Mouse (Mus musculus): ENCODE data around the gene Pkd1l1.

The Pkd1l1 gene

GRCm38 (mm10) chr11:8973166-8973565, at the start of gene Pkd1l1:
Gene Pkd1l1 (minus strand): TSS chr11:8973266.
- no peak for DNase-seq (ENCODE audit: low spot score)

GRCm38 (mm10) chr11:9020207-9020606, 47.1 kb upstream of the Pkd1l1 start:
- DNase-seq (ENCODE audit: low spot score): no peak

GRCm38 (mm10) chr11:9018491-9019267, 45.6 kb upstream of the Pkd1l1 start:
- DNase-seq (ENCODE audit: low spot score): no peak

- no peak for DNase-seq (ENCODE audit: low spot score)
Observed at GRCm38 (mm10) chr11:9014740-9015139, 41.7 kb upstream of the Pkd1l1 start.

DNA sequence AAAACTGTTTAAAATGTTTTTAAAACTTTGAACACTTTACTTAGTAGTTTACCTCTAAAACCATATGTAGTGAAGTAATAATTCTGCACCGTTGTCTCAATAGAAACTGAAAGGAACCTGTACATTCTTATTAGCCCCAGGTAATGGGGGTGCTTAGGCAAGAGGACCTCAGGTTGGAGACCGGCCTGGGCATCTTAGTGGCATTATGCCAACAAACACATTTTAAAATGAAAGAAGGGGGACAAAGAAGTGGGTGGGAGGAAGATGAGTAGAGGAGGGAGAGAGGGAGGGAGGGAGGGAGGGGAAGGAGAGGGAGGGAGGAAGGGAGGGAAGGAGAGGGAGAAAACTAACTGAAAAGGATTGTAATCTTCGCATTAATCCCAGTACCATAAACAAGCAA, 38.3 kb upstream of the Pkd1l1 start:
- DNase-seq (ENCODE audit: low spot score): peak; percentile 60

DNA sequence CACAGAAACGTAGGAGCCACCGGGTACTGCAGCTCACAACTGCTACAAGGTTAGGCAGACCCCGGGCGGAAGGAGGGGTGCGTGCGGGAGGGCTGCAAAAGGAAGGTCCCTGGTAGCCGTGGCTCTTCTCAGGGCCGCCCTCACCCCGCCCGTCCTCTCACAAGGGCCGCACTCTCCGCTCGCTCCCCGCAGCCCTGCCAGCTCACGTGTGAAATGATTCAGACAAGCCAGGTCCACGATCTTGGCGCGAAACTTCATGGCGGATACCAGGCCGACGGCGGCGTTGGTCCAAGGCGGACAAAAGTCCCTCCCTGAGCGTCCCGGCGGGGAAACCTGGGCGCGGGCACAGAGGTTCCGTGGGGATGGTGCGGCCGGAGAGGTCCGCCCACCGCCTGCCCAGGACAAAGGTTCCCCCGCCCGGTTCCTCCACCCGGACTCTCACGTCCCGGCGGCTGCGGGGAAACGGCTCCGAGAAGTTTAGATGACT, 37.8 kb upstream of the Pkd1l1 start, which contains the start of gene Hus1:
Hus1 (minus strand) TSS at position 339 of the 487 bp plus-strand sequence.
- DNase-seq (ENCODE audit: low spot score): peak; percentile 91

DNA sequence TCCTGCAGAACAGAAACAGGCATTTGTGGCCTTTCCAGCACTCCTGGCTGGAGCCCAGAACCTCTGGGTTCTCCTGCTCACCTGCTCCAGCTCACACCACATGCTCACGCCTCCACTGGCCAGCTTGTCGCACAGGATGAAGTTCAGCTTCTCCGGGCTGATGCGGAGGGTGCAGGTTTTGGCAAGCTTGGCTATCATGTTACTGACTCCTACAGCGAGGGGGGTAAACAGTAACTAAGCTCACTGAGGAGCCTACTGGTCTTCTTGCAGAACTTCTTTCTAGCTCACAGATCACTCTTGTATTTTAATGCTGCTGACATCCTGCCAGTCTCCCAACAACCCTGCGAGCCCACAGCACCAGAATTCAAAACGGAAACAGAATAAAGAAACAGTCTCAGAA, 37.4 kb upstream of the Pkd1l1 start:
- peak; percentile 74 for DNase-seq (ENCODE audit: low spot score)

- no peak for DNase-seq (ENCODE audit: low spot score)
Observed at GRCm38 (mm10) chr11:9008761-9009160, 35.7 kb upstream of the Pkd1l1 start.

- no peak for DNase-seq (ENCODE audit: low spot score)
Observed at GRCm38 (mm10) chr11:8988084-8988483, 15.0 kb upstream of the Pkd1l1 start.

DNA sequence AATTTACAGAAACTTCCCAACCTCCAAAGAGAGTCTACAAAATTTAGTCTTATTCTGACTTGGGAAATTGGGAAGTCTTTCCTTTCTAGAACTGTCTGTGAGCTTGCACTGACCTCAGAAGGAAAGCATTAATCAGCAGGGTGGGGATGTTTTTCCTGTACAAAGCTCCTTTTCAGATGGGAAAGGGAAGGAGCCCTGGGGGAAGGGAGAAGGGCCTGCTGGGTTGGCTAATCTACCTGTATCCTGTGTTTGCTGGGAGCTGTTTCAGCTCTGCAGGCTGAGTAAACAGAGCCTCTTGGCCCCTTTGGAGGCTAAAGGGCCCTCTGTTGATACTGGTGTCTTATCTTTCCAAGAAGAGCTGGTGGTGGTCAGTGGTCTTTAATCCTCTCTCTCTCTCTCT, 13.0 kb upstream of the Pkd1l1 start:
- DNase-seq (ENCODE audit: low spot score): no peak

DNA sequence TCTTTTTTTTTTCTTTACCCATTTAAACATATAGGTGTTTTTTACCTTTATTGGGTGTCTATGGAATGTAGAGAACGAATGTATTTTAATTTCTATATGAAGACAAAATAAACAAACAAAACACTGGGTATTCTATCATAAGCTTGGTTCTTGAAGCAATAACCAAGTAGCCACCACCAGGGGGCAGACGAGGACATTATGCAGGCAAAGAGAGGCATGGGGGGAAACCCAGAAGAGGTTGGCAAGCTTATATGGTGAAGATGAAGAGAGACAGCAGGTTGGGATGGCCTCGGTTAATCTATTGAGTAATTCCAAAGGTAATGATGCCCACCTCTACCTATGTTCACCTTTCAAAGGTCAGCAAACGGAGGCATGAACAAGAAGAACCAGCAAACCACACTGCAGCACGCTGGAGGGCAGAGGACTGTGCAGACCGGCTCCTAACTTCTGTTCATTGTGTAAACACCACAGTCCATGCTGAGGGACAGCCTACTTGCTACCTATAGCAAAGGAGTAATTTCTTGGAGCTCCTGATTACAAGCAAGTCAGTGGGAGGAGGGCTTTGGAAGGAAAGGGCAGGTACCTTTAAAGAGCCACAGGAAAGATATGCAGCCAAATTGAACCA, 10.3 kb upstream of the Pkd1l1 start:
- DNase-seq (ENCODE audit: low spot score): peak; percentile 85

GRCm38 (mm10) chr11:8978154-8978553, 5.1 kb upstream of the Pkd1l1 start:
- DNase-seq (ENCODE audit: low spot score): no peak

GRCm38 (mm10) chr11:8972093-8972492, 973 bp downstream of the Pkd1l1 start:
- DNase-seq (ENCODE audit: low spot score): no peak

- peak; percentile 26 for DNase-seq (ENCODE audit: low spot score)
Observed at GRCm38 (mm10) chr11:8970509-8970908, 2.6 kb downstream of the Pkd1l1 start.

- no peak for DNase-seq (ENCODE audit: low spot score)
Observed at GRCm38 (mm10) chr11:8968094-8968493, 5.0 kb downstream of the Pkd1l1 start.

DNA sequence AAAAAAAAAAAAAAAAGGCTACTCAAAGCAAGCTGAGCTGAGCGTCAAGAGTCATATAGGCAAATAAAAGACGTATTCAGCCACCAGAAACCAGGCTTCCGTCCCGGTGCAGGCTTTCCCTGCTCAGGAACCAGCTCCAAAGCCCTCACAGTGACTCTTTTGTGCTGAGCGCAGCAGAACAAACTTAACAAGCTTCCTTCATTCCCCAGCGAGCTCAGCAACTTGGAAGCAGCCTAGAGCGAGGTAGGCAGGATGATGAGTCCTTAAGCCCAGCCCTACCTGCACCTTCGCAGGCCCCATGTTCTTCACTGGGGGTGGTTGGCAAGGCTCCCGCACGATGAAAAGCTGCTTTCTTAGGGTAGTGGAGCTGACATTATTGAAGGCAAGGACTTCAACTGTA, 14.5 kb downstream of the Pkd1l1 start:
- DNase-seq (ENCODE audit: low spot score): peak; percentile 26

GRCm38 (mm10) chr11:8958108-8958507, 15.0 kb downstream of the Pkd1l1 start:
- DNase-seq (ENCODE audit: low spot score): no peak

- DNase-seq (ENCODE audit: low spot score): peak; percentile 38
Observed at GRCm38 (mm10) chr11:8957023-8957422, 16.0 kb downstream of the Pkd1l1 start.

GRCm38 (mm10) chr11:8955678-8956077, 17.4 kb downstream of the Pkd1l1 start:
- DNase-seq (ENCODE audit: low spot score): peak; percentile 77

DNA sequence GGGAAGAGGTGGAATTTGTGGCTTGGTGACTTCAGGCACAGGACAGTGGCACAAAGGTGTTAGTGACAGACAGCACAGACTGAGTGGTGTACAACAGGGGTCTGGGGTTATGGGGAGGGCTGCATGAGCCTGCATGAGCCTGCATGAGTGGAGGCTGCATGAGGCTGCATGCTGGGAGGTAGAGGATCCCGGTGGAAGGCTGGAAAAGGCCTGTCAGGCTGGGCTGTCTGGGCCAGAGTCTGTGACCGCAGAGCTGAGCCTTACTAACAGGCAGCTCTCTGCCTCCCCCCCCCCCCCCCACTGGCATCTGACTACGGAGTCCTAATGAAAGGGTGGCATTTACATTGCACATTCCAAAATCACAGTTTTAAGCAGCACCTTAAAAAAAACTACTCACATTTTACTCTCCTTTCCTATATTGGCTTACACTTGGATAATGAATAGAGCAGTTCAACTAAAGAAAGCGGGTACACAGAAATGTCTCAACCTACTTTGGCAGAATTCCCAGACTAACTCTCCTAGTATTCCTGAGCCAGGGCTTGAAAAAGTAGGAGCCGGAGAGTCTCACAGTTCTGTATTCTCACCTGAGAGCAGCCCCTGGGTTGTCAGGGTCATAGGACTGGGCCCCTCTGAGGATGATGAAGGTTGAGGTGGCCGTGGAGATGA, 23.2 kb downstream of the Pkd1l1 start:
- no peak for DNase-seq (ENCODE audit: low spot score)

DNA sequence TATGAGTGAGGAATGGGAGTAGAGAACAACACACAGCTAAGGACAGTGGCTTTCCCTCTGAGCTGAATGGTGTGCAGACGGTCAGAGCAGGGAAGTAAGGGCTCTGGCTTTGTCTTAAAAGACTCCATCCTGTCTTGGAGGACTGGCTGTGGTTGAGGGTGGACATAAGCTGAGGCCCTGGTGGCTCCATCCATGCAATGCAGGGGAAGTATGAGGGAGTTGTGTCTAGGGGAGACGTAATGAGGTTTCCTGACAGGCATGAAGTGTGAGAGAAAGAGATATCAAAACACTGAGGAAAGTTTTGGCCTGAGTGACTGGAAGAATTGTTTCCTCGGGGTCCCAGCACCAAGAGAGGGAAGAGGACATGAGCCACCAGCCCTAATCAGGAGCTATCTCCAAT, 24.2 kb downstream of the Pkd1l1 start:
- no peak for DNase-seq (ENCODE audit: low spot score)

- DNase-seq (ENCODE audit: low spot score): no peak
Observed at GRCm38 (mm10) chr11:8944114-8944513, 29.0 kb downstream of the Pkd1l1 start.

DNA sequence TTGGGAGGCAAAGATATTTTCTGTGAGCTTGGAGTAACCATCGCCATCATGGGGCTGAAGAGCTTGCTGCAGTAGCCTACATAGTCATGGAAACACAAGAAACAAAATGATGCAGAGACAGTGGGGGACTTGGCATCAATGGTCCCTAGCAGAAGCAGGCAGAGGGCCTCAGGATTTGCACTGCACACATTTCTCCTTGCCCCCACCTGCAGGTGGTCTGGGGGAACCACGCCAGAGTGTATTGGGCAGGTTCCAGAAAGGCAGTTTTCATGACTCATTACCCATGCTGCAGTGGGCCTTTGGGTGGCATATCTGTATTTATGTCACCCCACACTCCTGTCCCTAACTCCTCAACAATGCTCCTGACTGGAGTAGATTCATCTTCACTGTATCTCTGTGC, 30.6 kb downstream of the Pkd1l1 start:
- no peak for DNase-seq (ENCODE audit: low spot score)

All from embryo, embryonic 10.5 days (tissue).